Mouse (Mus musculus): ENCODE results near the gene Dixdc1. TPM values are rescaled to one million over a fixed set of nuclear protein-coding genes. Genes with fewer than 3 reads are reported as not detected.

Dixdc1 gene
- total RNA-seq (2021): 10 to 100 TPM; 75.4 to 80.8 TPM

- DNase-seq (ENCODE audit: low spot score in 2 of 2): peak; percentile 87 to 90
- intact Hi-C loops (cut with DNase I): loop anchor here (1.0 kb wide), 1 partner anchor 29 kb away; the partner anchor contains the start of gene Fdxacb1
These were observed at the start of gene Dixdc1 for GRCm38 (mm10) chr9:50738914-50739870. Dixdc1 (minus strand) TSS chr9:50739517.

GRCm38 (mm10) chr9:50782155-50782554 is 42.8 kb upstream of the Dixdc1 start:
- intact Hi-C loops (cut with DNase I): no loop called here
- no peak for DNase-seq (ENCODE audit: low spot score in 2 of 2)

DNA sequence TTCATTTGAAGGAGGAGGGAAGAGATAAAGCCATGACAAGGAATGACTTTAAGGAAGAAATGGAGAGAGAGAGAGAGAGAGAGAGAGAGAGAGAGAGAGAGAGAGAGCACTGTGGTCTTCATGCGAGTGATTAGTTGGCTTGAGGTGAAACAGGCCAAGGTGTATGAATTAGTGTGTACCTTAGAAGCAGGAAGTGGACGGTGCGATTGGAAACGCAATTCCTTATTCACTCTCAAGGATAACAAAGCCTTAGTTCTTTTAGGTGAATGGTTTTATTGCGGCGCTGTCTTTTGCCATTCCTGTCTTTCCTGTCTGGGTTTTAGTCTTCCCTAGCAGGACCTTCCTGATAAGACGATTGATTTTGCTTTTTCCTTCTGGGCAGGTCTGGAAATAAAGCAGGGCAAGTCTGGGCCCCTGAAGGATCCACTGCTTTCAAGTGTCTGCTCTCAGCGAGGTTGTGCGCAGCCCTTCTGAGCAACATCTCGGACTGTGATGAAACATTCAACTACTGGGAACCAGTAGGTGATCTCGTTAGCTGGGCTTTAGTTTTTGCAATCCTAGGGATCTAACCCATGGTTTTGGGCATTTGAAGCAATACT is 36.9 kb upstream of the Dixdc1 start:
- DNase-seq (ENCODE audit: low spot score in 2 of 2): no peak
- intact Hi-C loops (cut with DNase I): no loop called here

DNA sequence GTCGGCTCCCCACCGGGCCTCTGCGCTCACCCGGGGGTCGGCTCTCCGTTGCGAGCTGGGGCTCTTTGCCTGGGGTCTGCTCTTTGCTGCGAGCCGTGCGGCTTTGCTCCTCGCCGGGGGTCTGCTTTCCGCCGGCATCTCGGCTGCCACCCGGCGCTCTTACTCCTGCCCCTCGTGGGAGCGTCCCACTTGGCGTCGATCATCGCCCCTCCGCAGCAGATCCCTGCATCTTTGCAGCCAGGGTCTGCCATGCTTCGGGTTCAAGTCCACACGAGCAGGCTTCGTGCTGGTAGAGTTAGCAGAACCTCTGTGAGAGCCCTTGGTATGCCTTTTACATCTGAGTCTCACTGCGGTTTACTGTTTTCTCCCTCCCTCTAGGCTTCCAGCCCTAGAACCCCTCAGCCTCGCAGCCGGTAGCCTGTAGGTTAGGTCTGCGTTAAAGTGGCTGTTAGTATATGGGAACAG is 36.4 kb upstream of the Dixdc1 start:
- no peak for DNase-seq (ENCODE audit: low spot score in 2 of 2)
- intact Hi-C loops (cut with DNase I): no loop called here

DNA sequence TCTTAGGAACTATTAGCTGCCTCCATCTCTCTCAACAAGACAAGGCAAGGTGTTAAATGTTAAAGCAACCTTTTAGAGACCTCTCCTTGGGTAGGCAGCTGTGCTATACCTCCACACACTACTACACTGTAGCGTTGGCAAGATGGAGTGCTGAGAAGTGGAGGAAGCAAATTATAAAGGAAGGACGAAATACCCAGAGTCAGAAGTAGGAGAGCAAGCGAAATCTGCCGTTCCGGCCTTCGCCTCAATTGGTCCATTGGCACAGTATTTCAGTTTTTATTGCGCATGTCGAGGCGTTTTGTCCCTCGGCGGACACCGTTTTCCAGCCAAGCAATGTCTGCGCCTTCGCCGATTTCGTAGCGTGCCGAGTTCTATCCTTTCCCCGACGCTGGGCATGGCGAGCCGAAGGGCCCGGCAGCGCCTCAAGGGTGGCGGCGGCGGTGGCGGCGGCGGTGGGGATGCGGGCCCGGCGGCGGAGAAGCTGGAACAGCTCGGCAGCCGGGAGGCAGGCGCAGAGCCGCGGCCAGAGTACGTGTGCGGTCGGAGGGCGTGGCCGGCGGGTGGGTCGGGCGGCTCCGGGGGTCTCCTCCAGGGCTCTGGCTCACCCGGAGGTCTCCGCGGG is 35.8 kb upstream of the Dixdc1 start, which contains the start of the genes Alg9 and 1110032A03Rik:
Gene Alg9, plus strand, starts transcription at position 29 of the 622 bp plus-strand sequence.
Gene 1110032A03Rik, minus strand, starts transcription at position 530 of the 622 bp plus-strand sequence.
- peak; percentile 86 to 91 for DNase-seq (ENCODE audit: low spot score in 2 of 2)
- intact Hi-C loops (cut with DNase I): no loop called here

DNA sequence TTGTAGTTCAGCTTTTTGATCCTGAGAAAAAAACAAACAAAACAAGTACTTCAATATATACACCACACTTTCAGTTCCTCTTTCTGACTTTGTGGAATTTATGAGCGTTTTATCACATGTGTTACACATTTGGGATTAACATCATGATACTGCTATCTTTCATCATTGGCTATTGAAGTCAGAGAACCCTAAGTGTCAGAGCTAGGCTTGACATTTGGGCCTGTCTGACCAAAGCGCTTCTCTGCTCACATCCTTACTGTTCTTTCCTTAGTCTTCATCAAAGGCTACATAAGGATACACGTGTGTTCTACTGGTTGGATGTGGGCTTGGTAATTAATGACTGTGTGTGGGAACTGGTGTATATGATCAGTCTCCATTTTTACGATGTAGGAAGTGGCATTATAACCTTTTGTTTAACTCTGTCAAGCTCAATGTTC is 34.7 kb upstream of the Dixdc1 start:
- intact Hi-C loops (cut with DNase I): no loop called here
- DNase-seq (ENCODE audit: low spot score in 2 of 2): no peak

GRCm38 (mm10) chr9:50770011-50770410 is 30.7 kb upstream of the Dixdc1 start:
- intact Hi-C loops (cut with DNase I): no loop called here
- DNase-seq (ENCODE audit: low spot score in 2 of 2): no peak

DNA sequence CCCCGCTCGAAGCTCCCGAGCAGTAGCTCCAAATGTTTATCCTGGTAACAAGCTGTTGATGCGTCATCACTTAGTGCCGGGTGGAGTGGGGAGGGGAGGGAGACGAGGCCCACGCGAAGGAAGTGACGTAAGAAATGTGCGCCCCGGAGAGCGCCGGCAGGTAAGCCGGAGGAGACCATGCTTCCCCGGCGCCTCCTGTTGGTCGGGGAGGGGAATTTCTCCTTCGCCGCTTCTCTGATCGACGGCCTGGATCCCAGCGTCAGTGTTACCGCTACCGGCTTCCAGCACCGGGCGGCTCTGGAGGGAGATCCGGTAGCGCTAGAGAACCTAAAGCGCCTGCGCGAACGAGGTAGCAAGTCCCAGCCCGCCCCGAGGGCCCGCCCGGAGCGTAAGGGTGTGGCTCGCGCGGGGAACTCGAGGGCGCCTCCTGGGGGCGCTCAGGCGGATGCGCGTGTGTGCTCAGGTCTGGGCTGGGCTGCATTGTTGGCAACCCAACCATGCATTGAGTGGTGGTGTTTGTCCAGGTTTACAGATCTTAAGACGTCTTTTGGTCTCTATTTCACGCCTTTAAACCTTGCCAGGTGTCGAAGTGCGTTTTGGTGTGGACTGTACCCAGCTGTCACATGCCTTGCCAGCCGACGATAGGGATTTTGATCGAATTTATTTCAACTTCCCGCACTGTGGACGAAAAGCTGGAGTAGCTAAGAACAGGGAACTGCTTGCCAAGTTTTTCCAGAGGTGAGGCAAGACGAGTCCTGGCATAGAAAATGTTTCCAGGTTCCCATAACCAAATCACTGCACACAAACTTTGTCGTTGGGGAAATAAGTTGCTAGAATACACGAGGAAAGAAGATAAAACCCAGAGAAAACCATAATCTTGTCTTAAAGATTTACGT is 29.0 kb upstream of the Dixdc1 start, which contains the start of gene Fdxacb1:
Gene Fdxacb1, plus strand, starts transcription at position 130 of the 896 bp plus-strand sequence.
- intact Hi-C loops (cut with DNase I): loop anchor here (1.0 to 5.0 kb wide), 4 partner anchors 29 to 111 kb away; partner anchors contain the start of genes Dixdc1 and Dlat
- DNase-seq (ENCODE audit: low spot score in 2 of 2): peak; percentile 99

DNA sequence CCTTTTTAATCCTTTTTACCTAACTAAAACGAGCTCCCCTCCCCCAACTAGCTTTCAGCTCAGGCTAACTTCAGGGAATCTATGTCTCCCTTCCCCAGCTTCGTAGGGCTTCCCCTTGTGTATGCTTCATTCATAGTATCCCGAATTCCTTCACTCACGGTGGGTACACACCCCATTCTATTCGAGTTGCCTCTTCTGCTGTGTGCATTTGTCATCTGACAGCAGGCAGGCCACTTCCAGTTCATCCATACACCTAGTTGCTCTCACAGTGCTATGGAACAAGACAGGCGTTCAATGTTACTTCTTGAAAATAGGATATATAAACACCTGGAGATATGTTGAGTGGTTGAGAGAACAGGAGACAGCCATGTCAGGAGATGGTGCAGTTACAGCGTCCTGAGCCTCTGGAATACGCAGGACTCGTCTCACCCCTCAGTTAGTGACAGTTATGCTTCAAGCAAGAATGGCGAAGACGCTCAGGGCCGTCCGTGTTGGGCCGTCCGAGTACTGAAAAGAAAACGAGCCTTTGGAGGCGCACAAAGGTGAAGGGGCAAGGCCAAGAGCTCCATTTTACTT is 28.3 kb upstream of the Dixdc1 start:
- intact Hi-C loops (cut with DNase I): loop anchor here (1.0 to 5.0 kb wide), 4 partner anchors 28 to 110 kb away; partner anchors contain the start of genes Dixdc1 and Dlat
- peak in 1 of 2 experiments; percentile 18 for DNase-seq (ENCODE audit: low spot score in 2 of 2)

DNA sequence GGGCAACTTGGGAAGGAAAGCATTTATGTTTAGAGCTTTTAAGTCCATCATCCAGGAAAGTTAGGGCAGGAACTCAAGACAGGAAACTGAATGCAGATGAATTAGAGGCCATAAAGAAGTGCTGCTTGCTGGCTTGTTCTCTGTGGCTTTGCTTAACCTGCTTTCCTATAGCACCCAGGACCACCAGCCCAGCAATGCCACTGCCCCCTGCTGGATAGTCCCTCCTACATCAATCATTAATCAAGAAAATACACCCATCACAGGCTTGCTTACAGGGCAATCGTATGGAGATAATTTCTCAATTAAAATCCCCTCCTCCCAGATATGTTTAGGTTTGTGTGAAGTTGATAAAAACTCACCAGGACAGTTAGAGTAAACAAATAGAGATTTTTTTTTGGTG is 24.0 kb upstream of the Dixdc1 start:
- intact Hi-C loops (cut with DNase I): loop anchor here (5.0 kb wide), 1 partner anchor 56 kb away; no protein-coding TSS in a partner anchor
- no peak for DNase-seq (ENCODE audit: low spot score in 2 of 2)

DNA sequence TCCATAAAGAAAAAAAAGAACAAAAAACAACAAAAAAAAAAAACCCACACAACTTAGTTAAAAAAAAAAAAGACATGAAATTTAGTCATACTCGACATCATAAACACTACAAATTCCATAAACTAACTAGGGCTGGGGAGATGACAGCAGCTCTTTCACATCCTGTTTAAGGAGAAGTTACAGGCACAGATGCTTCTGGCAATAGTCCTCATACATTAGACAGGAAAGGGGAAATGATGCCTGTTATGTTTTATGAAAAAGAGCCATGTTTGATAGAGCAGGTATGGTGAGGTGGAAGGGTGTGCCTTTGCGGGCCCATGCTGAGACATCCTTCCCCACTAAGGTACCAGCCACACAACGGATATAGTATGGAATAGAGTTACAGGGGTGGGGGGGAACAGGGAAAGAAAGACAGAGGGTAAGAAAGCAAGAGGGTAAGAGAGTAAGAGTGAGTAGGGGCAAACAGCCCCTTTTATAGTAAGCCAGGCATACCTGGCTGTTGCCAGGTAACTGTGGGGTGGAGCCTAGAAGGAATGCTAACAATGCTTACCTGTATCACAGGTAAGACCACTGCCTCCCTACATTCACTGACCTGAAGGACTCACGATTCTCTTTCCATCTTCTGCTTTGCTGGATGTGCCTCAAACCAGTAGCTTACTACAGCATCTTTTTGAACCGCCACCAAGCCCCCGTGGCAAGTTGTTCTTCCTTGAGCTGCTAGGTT is 22.4 kb upstream of the Dixdc1 start:
- intact Hi-C loops (cut with DNase I): loop anchor here (5.0 kb wide), 1 partner anchor 54 kb away; no protein-coding TSS in a partner anchor
- DNase-seq (ENCODE audit: low spot score in 2 of 2): no peak

GRCm38 (mm10) chr9:50756711-50757110 is 17.4 kb upstream of the Dixdc1 start:
- intact Hi-C loops (cut with DNase I): no loop called here

GRCm38 (mm10) chr9:50753947-50754346 is 14.6 kb upstream of the Dixdc1 start:
- intact Hi-C loops (cut with DNase I): no loop called here
- DNase-seq (ENCODE audit: low spot score in 2 of 2): peak in 1 of 2 experiments; percentile 49

More at GRCm38 (mm10) chr9:50756711-50757110, 17.4 kb upstream of the Dixdc1 start:
- no peak for DNase-seq (ENCODE audit: low spot score in 2 of 2)

- intact Hi-C loops (cut with DNase I): no loop called here
- DNase-seq (ENCODE audit: low spot score in 2 of 2): peak; percentile 47 to 84
These were observed 13.7 kb upstream of the Dixdc1 start for GRCm38 (mm10) chr9:50752784-50753615.

DNA sequence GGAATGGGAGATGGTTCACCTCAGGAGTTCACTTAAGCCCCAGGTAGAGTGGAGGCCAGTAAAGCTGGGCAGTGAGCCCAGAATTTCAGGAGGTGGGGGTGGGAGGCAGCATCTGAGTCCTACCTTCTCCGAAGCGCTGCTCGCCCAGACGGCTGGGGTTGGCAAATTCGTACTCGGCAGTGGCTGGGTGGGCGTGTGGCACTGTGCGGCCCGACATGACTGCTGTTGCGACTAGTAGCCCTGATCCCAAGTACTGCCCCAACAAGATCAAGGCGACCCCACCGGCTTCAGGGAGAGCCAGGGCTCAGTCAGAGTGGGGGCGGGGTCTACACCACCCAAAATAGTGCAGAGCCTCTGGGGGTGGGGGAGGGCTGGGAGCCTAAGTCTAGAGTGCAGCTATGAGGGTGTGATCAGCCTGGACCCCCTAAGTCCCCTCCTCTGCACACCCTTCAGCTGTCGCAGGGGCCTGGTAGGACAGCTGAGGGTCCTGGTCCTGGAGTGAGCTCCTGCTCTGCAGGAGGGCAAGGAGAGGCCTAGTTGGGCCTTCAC is 12.8 kb upstream of the Dixdc1 start, which contains the start of gene Hspb2:
Gene Hspb2, minus strand, starts transcription at position 301 of the 549 bp plus-strand sequence.
- DNase-seq (ENCODE audit: low spot score in 2 of 2): peak in 1 of 2 experiments; percentile 37
- intact Hi-C loops (cut with DNase I): no loop called here

DNA sequence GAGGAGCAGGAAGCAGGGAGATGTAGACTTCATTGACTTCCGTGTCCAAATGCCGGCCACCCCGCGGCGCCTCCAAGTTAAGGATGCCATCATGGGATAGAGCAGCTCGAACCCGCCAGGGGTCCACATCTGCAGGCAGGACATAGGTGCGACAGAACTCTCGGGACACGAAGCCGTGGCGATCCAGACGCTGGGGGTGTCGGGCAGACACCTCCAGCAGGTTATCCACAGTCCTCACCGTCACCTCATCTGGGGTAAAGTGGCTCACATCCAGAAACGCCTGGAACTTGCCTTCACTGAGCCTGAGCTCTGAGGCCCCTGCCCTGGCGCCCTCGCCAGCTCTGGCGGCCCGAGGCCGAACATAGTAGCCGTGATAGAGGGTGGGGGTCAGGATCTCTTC is 12.0 kb upstream of the Dixdc1 start, which contains the start of gene Cryab:
Gene Cryab, plus strand, starts transcription at position 3 of the 400 bp plus-strand sequence.
- intact Hi-C loops (cut with DNase I): no loop called here
- no peak for DNase-seq (ENCODE audit: low spot score in 2 of 2)

Data from left cerebral cortex, postnatal 25 days (tissue).